Mouse (Mus musculus): Measurements from ENCODE around the gene D7Ertd443e. TPM values are rescaled to one million over a fixed set of nuclear protein-coding genes. Genes with fewer than 3 reads are reported as not detected.
A peak's percentile ranks its signal among the peaks of the same experiment; 100 is the strongest.

D7Ertd443e gene
- total RNA-seq, 4 experiments from 2014 or later = not detected

- no peak for DNase-seq (ENCODE audit: low spot score in 2 of 2)
These were observed 155.6 kb downstream of the D7Ertd443e start for GRCm38 (mm10) chr7:134229899-134230298.

- no peak for DNase-seq (ENCODE audit: low spot score in 2 of 2)
These were observed 157.5 kb downstream of the D7Ertd443e start for GRCm38 (mm10) chr7:134227773-134228455.

GRCm38 (mm10) chr7:134227101-134227500 is 158.4 kb downstream of the D7Ertd443e start:
- DNase-seq (ENCODE audit: low spot score in 2 of 2) = no peak

GRCm38 (mm10) chr7:134226231-134226630 is 159.2 kb downstream of the D7Ertd443e start:
- no peak for DNase-seq (ENCODE audit: low spot score in 2 of 2)

GRCm38 (mm10) chr7:134224741-134225612 is 160.5 kb downstream of the D7Ertd443e start:
- DNase-seq (ENCODE audit: low spot score in 2 of 2) = peak in 1 of 2 experiments; percentile 17

- no peak for DNase-seq (ENCODE audit: low spot score in 2 of 2)
These were observed 161.1 kb downstream of the D7Ertd443e start for GRCm38 (mm10) chr7:134224421-134224740.

- DNase-seq (ENCODE audit: low spot score in 2 of 2) = peak; percentile 32 to 46
These were observed 161.9 kb downstream of the D7Ertd443e start for GRCm38 (mm10) chr7:134223444-134224161.

Other genes with a start within 250 kb of the D7Ertd443e start
- gene Adam12, start 153.5 kb downstream of the D7Ertd443e start, total RNA-seq (2022) = under 1 TPM in 3 of 4 experiments, not detected in 1; 0.19 to 0.44 (median 0.40) TPM

All from gastrocnemius, adult 8-10 months (tissue).